Comparison of ENCODE assay signal across 35 mouse cellular contexts in the genomic region with DNA sequence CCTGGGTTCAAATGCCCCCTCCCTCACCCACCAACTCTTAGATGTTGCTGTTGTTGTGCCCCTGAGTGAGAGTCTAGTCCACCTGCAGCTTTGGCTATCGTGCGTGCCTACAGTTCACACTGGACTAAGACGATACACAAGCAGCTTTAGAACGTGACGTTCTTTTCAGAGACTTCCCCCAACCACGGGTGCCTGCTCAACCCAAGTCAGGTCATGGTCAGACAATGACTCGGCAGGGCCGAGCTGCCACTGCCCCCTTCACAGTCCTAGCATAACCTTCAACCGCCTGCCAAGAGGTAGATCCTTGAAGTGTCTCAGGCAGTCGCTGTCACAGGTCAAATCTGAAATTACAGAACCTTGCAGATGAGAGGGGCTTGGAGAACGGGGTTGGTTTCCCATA. TPM values are rescaled to one million over a fixed set of nuclear protein-coding genes. Genes with fewer than 3 reads are reported as not detected.
A peak's percentile ranks its signal among the peaks of the same experiment; 100 is the strongest.
DNase-seq lines count a peak whose midpoint lies in the region; ATAC-seq and TF ChIP-seq lines count a peak whose summit lies in the region.
"Had no signal": no experiment of that assay in that cellular context is flagged by ENCODE, and none has a peak within 500 bp of the region (broad histone marks: within the 10 kb centered on the region; RNA-seq: fewer than 3 reads in every experiment).

No protein-coding gene starts in this region.

- no peak overlapping the region for H3K4me3 ChIP-seq in kidney, adult 2 months (ENCODE audit: insufficient read depth, low read depth, low read length)
- H3K4me3 ChIP-seq in kidney, embryonic 16.5 days (ENCODE audit: low read length): no peak overlapping the region
- H3K4me3 ChIP-seq in intestine, embryonic 16.5 days (ENCODE audit: low read length): no peak overlapping the region
- H3K4me3 ChIP-seq: embryonic facial prominence, embryonic 15.5 days; forebrain, embryonic 13.5 days; hindbrain, embryonic 13.5 days; midbrain, embryonic 12.5 days; myocyte; neural tube, embryonic 12.5 days had no signal

- no peak for DNase-seq in kidney, adult 2 months
- peak; percentile 86 for DNase-seq in adrenal gland, adult 2 months
- DNase-seq in adrenal gland, postnatal 14 days: peak; percentile 76
- DNase-seq in thymus, postnatal 25 days: no peak
- no peak for DNase-seq in layer of hippocampus, adult 9-10 months (ENCODE audit: low spot score)
- DNase-seq in gastrocnemius, adult 8-10 months (ENCODE audit: low spot score in 2 of 2): no peak
- DNase-seq: cerebellum, adult 18-20 months; cerebellum, postnatal 10 days; gastrocnemius, postnatal 25 days; heart, adult 18-20 months; heart, postnatal 36 days; kidney, postnatal 14 days; lung, postnatal 36 days; right cerebral cortex, postnatal 25 days; spleen, adult 18-20 months; thymus, postnatal 14 days had no signal

- no peak for TF ChIP-seq CTCF in kidney, adult 2 months (conservative IDR thresholded peaks at IDR 0.05; ENCODE audit: insufficient read depth, insufficient read length, low read depth, low read length)

- no peaks in the 10 kb centered on the region for H3K27me3 ChIP-seq in kidney, adult 2 months (replicated peaks; ENCODE audit: control insufficient read depth, insufficient read depth, low read length)
- H3K27me3 ChIP-seq in kidney, embryonic 16.5 days (ENCODE audit: insufficient read depth, low read length): no peaks in the 10 kb centered on the region
- no peaks in the 10 kb centered on the region for H3K27me3 ChIP-seq in intestine, embryonic 16.5 days (replicated peaks; ENCODE audit: control insufficient read depth, insufficient read depth, low read length)
- H3K27me3 ChIP-seq: embryonic facial prominence, embryonic 15.5 days; forebrain, embryonic 13.5 days; midbrain, embryonic 12.5 days; neural tube, embryonic 12.5 days; Patski had no signal

- 59% methylated on average over 11 of the region's 11 CpGs for WGBS in kidney, adult 2 months
- WGBS in kidney, embryonic 16.5 days: 90% methylated on average over 11 of the region's 11 CpGs
- WGBS in intestine, embryonic 16.5 days: 88% methylated on average over 11 of the region's 11 CpGs

- no peak for TF ChIP-seq POLR2A in kidney, adult 2 months (IDR thresholded peaks at IDR 0.05; ENCODE audit: low read depth, low read length)

- H3K9me3 ChIP-seq in kidney, embryonic 16.5 days (ENCODE audit: low read length): no peaks in the 10 kb centered on the region
- no peaks in the 10 kb centered on the region for H3K9me3 ChIP-seq in intestine, embryonic 16.5 days (ENCODE audit: control insufficient read depth, low read length)
- H3K9me3 ChIP-seq: embryonic facial prominence, embryonic 15.5 days; forebrain, embryonic 13.5 days; hindbrain, embryonic 13.5 days; midbrain, embryonic 12.5 days; neural tube, embryonic 12.5 days had no signal

- no peaks in the 10 kb centered on the region for H3K36me3 ChIP-seq in kidney, adult 2 months (ENCODE audit: control insufficient read depth, insufficient read depth, low read length)
- H3K36me3 ChIP-seq in kidney, embryonic 16.5 days (ENCODE audit: insufficient read depth, low read length): no peaks in the 10 kb centered on the region
- H3K36me3 ChIP-seq in intestine, embryonic 16.5 days (ENCODE audit: control insufficient read depth, insufficient read depth, low read length): no peaks in the 10 kb centered on the region
- H3K36me3 ChIP-seq: embryonic facial prominence, embryonic 15.5 days; hindbrain, embryonic 13.5 days; midbrain, embryonic 12.5 days; neural tube, embryonic 12.5 days had no signal

- peak overlapping the region; percentile 35; the same call in 1 of the 2 replicates for H3K27ac ChIP-seq in kidney, adult 2 months (ENCODE audit: insufficient read depth, low read depth, low read length)
- H3K27ac ChIP-seq in kidney, embryonic 16.5 days (ENCODE audit: low read length): no peak overlapping the region
- H3K27ac ChIP-seq in intestine, embryonic 16.5 days (ENCODE audit: low read length): no peak overlapping the region
- H3K27ac ChIP-seq: embryonic facial prominence, embryonic 15.5 days; forebrain, embryonic 13.5 days; hindbrain, embryonic 13.5 days; liver, embryonic 14.5 days; midbrain, embryonic 12.5 days; neural tube, embryonic 12.5 days had no signal

- no peak overlapping the region for H3K4me2 ChIP-seq in kidney, embryonic 16.5 days (replicated peaks; ENCODE audit: low read depth, low read length)
- no peak overlapping the region for H3K4me2 ChIP-seq in intestine, embryonic 16.5 days (ENCODE audit: low read depth, low read length)
- H3K4me2 ChIP-seq: embryonic facial prominence, embryonic 15.5 days; forebrain, embryonic 13.5 days; heart, embryonic 11.5 days; hindbrain, embryonic 13.5 days; midbrain, embryonic 12.5 days; neural tube, embryonic 12.5 days had no signal

- peaks cover 9% of the 10 kb centered on the region; the same call in 1 of the 2 replicates for H3K4me1 ChIP-seq in kidney, adult 2 months (ENCODE audit: control insufficient read depth, insufficient read depth, low read length)
- H3K4me1 ChIP-seq in kidney, embryonic 16.5 days (ENCODE audit: insufficient read depth, low read length): peaks cover 10% of the 10 kb centered on the region
- H3K4me1 ChIP-seq in intestine, embryonic 16.5 days (ENCODE audit: control insufficient read depth, insufficient read depth, low read length): peaks cover 8% of the 10 kb centered on the region; the same call in 1 of the 2 replicates
- H3K4me1 ChIP-seq: forebrain, embryonic 13.5 days; hindbrain, embryonic 13.5 days; midbrain, embryonic 12.5 days; neural tube, embryonic 12.5 days had no signal

- no peak overlapping the region for H3K9ac ChIP-seq in kidney, embryonic 16.5 days (replicated peaks; ENCODE audit: low read length)
- H3K9ac ChIP-seq in intestine, embryonic 16.5 days (ENCODE audit: low read depth, low read length): no peak overlapping the region
- H3K9ac ChIP-seq: embryonic facial prominence, embryonic 15.5 days; forebrain, embryonic 13.5 days; hindbrain, embryonic 13.5 days; liver, embryonic 14.5 days; midbrain, embryonic 12.5 days; neural tube, embryonic 12.5 days had no signal

- ATAC-seq in kidney, embryonic 16.5 days (ENCODE audit: low FRiP score, low TSS enrichment): no peak
- peak; percentile 31; the same call in 1 of the 2 replicates for ATAC-seq in intestine, embryonic 16.5 days
- ATAC-seq: forebrain, embryonic 13.5 days; Patski had no signal

RNA-seq across cellular contexts. Expression of a gene that starts 6.0 kb away (rescaled TPM):
- 0.45 and 0.47 TPM in 2 replicates for polyA plus RNA-seq in kidney, adult 2 months (2012; rRNA removed)
- polyA plus RNA-seq in kidney, embryonic 16.5 days (2015; fragmentation: Nextera tagmentation; extraction: Ambion mirVana): 3.7 TPM in 2 replicates
- total RNA-seq in adrenal gland, adult 2 months (2021): not detected
- polyA plus RNA-seq in adrenal gland, adult 2 months (2012; rRNA removed): 0.11 TPM in 1 of 2 replicates, not detected in the other
- 1.3 and 22.2 TPM in 2 replicates for total RNA-seq in adrenal gland, postnatal 14 days (2021)
- 3.7 and 6.5 TPM in 2 replicates for polyA plus RNA-seq in intestine, embryonic 16.5 days (2015; fragmentation: Nextera tagmentation; extraction: Ambion mirVana)
- total RNA-seq in gastrocnemius, adult 8-10 months (2022): not detected
- total RNA-seq: common myeloid progenitor, adult 5-6 weeks; gastrocnemius, postnatal 25 days; heart, adult 18-20 months; heart, postnatal 36 days; layer of hippocampus, postnatal 10 days; left cerebral cortex, adult 18-20 months; left cerebral cortex, postnatal 14 days; megakaryocyte, adult 5-6 weeks; MEL had no signal
- polyA plus RNA-seq: myocyte, Patski had no signal

RNA-seq across cellular contexts. Expression of a gene that starts 12.7 kb away (rescaled TPM):
- polyA plus RNA-seq in kidney, adult 2 months (2012; rRNA removed): 0.33 and 0.45 TPM in 2 replicates
- polyA plus RNA-seq in kidney, embryonic 16.5 days (2015; fragmentation: Nextera tagmentation; extraction: Ambion mirVana): 0.25 and 0.30 TPM in 2 replicates
- total RNA-seq in adrenal gland, adult 2 months (2021): under 1 TPM in 1 of 2 experiments, not detected in 1; 0.14 TPM
- polyA plus RNA-seq in adrenal gland, adult 2 months (2012; rRNA removed): 0.09 TPM in 1 of 2 replicates, not detected in the other
- 0.49 and 17.1 TPM in 2 replicates for total RNA-seq in adrenal gland, postnatal 14 days (2021)
- polyA plus RNA-seq in intestine, embryonic 16.5 days (2015; fragmentation: Nextera tagmentation; extraction: Ambion mirVana): 1.2 and 2.1 TPM in 2 replicates
- under 1 TPM in 1 of 4 experiments, not detected in 3; 0.08 TPM for total RNA-seq in gastrocnemius, adult 8-10 months (2022)
- total RNA-seq: common myeloid progenitor, adult 5-6 weeks; gastrocnemius, postnatal 25 days; heart, adult 18-20 months; heart, postnatal 36 days; layer of hippocampus, postnatal 10 days; megakaryocyte, adult 5-6 weeks; MEL; midbrain, postnatal 0 days had no signal
- polyA plus RNA-seq: heart, embryonic 11.5 days; lung, embryonic 16.5 days; midbrain, postnatal 0 days; neural tube, embryonic 12.5 days had no signal

Comparison
In these comparisons a context has a peak if more than half of its experiments do, and no peak if none do; other contexts are left out.
1. DNase-seq: peak in adrenal gland, adult 2 months (single experiment) and adrenal gland, postnatal 14 days (single experiment); none in kidney, adult 2 months (single experiment), thymus, postnatal 25 days (single experiment), layer of hippocampus, adult 9-10 months (single experiment) and gastrocnemius, adult 8-10 months (0 of 2).